Mouse (Mus musculus): ENCODE measurements around the gene Wdr95. TPM values are rescaled to one million over a fixed set of nuclear protein-coding genes. Genes with fewer than 3 reads are reported as not detected.
"Not testable (repeated sequence)": the region's sequence is repeated elsewhere in the genome, so short reads cannot be mapped to it uniquely, and the experiment has no call there.

Wdr95 gene
- polyA plus RNA-seq, 1 experiment, result 1.9 TPM

GRCm38 (mm10) chr5:149514890-149515289, 13.6 kb upstream of the Wdr95 start:
- no peak for DNase-seq (ENCODE audit: low read depth)

- DNase-seq (ENCODE audit: low read depth), result no peak
Measured at GRCm38 (mm10) chr5:149517116-149517515, 11.4 kb upstream of the Wdr95 start.

GRCm38 (mm10) chr5:149520806-149521205, 7.7 kb upstream of the Wdr95 start:
- DNase-seq (ENCODE audit: low read depth), result no peak

GRCm38 (mm10) chr5:149523856-149524241, 4.6 kb upstream of the Wdr95 start:
- DNase-seq (ENCODE audit: low read depth), result no peak

- peak; percentile 34 for DNase-seq (ENCODE audit: low read depth)
Measured at GRCm38 (mm10) chr5:149524242-149524858, 4.1 kb upstream of the Wdr95 start.

- DNase-seq (ENCODE audit: low read depth), result no peak
Measured at GRCm38 (mm10) chr5:149525055-149525785, 3.3 kb upstream of the Wdr95 start.

GRCm38 (mm10) chr5:149526467-149526951, 2.0 kb upstream of the Wdr95 start:
- DNase-seq (ENCODE audit: low read depth), result no peak

GRCm38 (mm10) chr5:149527292-149527691, 1.2 kb upstream of the Wdr95 start:
- DNase-seq (ENCODE audit: low read depth), result not testable (repeated sequence)

- DNase-seq (ENCODE audit: low read depth), result no peak
Measured at GRCm38 (mm10) chr5:149533847-149534246, 5.4 kb downstream of the Wdr95 start.

GRCm38 (mm10) chr5:149536005-149536404, 7.5 kb downstream of the Wdr95 start:
- no peak for DNase-seq (ENCODE audit: low read depth)

GRCm38 (mm10) chr5:149537796-149538511, 9.5 kb downstream of the Wdr95 start:
- no peak for DNase-seq (ENCODE audit: low read depth)

GRCm38 (mm10) chr5:149538531-149538930, 10.1 kb downstream of the Wdr95 start:
- DNase-seq (ENCODE audit: low read depth), result no peak

GRCm38 (mm10) chr5:149539051-149539450, 10.6 kb downstream of the Wdr95 start:
- DNase-seq (ENCODE audit: low read depth), result no peak

- DNase-seq (ENCODE audit: low read depth), result no peak
Measured at GRCm38 (mm10) chr5:149551179-149551578, 22.7 kb downstream of the Wdr95 start.

GRCm38 (mm10) chr5:149552742-149553141, 24.3 kb downstream of the Wdr95 start:
- DNase-seq (ENCODE audit: low read depth), result no peak

GRCm38 (mm10) chr5:149553373-149553772, 24.9 kb downstream of the Wdr95 start:
- no peak for DNase-seq (ENCODE audit: low read depth)

- DNase-seq (ENCODE audit: low read depth), result no peak
Measured at GRCm38 (mm10) chr5:149554397-149554796, 25.9 kb downstream of the Wdr95 start.

- no peak for DNase-seq (ENCODE audit: low read depth)
Measured at GRCm38 (mm10) chr5:149560903-149561588, 32.6 kb downstream of the Wdr95 start.

GRCm38 (mm10) chr5:149566026-149566425, 37.5 kb downstream of the Wdr95 start:
- no peak for DNase-seq (ENCODE audit: low read depth)

GRCm38 (mm10) chr5:149566957-149567356, 38.5 kb downstream of the Wdr95 start:
- DNase-seq (ENCODE audit: low read depth), result no peak

- no peak for DNase-seq (ENCODE audit: low read depth)
Measured at GRCm38 (mm10) chr5:149568993-149569392, 40.5 kb downstream of the Wdr95 start.

GRCm38 (mm10) chr5:149576977-149577376, 48.5 kb downstream of the Wdr95 start:
- no peak for DNase-seq (ENCODE audit: low read depth)

Measured in gonadal fat pad, adult 2 months (tissue).